Mouse (Mus musculus) hindbrain, embryonic 12.5 days (tissue): Measurements from ENCODE around the gene Aldh9a1. TPM values are rescaled to one million over a fixed set of nuclear protein-coding genes. Genes with fewer than 3 reads are reported as not detected.

Source experiments
- ATAC-seq: fragments of 200-750 bp; cut with Nextera tagmentation; 2 replicates; pipeline ENCODE4 v1.8.0; 2017; ENCODE audit warnings: moderate TSS enrichment; ENCODE audit not compliant: low FRiP score
- H3K27ac ChIP-seq: fragments of 300-500 bp; sonication (generic); 2 replicates; pipeline ENCODE4 v1.5.1; 2016; ENCODE audit warnings: mild to moderate bottlenecking
- H3K27me3 ChIP-seq: fragments of 300-500 bp; sonication (generic); 2 replicates; pipeline ENCODE4 v1.6.1; 2016; ENCODE audit warnings: mild to moderate bottlenecking
- H3K36me3 ChIP-seq: fragments of 300-500 bp; sonication (generic); 2 replicates; pipeline ENCODE4 v1.6.1; 2016; ENCODE audit warnings: mild to moderate bottlenecking
- H3K4me1 ChIP-seq: fragments of 300-500 bp; sonication (generic); 2 replicates; pipeline ENCODE4 v1.6.1; 2016
- H3K4me2 ChIP-seq: fragments of 300-500 bp; sonication (generic); replicated peaks from 2 replicates; pipeline ENCODE4 v1.6.1; 2016; ENCODE audit warnings: mild to moderate bottlenecking
- H3K4me3 ChIP-seq: fragments of 300-500 bp; sonication (generic); 2 replicates; pipeline ENCODE4 v1.5.1; 2016; ENCODE audit warnings: mild to moderate bottlenecking
- H3K9ac ChIP-seq: fragments of 300-500 bp; sonication (generic); 2 replicates; pipeline ENCODE4 v1.6.1; 2016; ENCODE audit warnings: mild to moderate bottlenecking, moderate library complexity
- H3K9me3 ChIP-seq: fragments of 300-500 bp; sonication (generic); replicated peaks from 2 replicates; pipeline ENCODE4 v1.6.1; 2016; ENCODE audit warnings: mild to moderate bottlenecking
- WGBS: fragments of 180-500 bp; shearing (Covaris S2); methylation state at CpG from one replicate; pipeline ENCODE4 v1.1.7; 2016; 5-methylcytosine and 5-hydroxymethylcytosine counted together
- microRNA-seq: library from miRNA; unstranded; fragments of <30 nt; microRNA quantifications from one replicate; pipeline ENCODE4, GENCODE M21; 2017
- polyA plus RNA-seq: library from polyadenylated mRNA; unstranded; fragments of >200 nt; fragmentation: Nextera tagmentation; extraction: Ambion mirVana; gene quantifications from 2 replicates; pipeline ENCODE4 v1.2.1, GENCODE M21; 2016

Aldh9a1 gene
- polyA plus RNA-seq, 1 experiment from 2014 or later: 39.3 TPM

DNA sequence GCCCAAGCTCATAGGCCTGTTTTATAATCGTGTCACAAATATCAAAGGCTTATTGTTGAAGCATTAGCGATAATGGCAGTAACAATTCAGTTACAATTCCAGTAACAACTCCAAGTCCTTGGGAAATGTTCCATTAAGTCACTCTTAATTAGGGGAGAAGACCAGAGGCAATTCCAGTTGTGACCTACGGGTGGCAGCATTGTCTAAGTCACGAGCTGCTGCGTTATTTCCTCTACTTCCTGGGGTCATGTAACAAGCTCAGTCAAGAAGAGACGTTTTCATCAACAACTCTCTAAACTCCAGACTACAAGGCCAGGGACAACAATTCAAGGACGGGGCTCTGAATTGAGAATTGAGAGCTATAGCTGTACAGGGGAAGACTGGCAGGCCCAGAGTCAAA is 65.1 kb downstream of the Aldh9a1 start:
- Histone ChIP-seq H3K27ac (no peak overlapping the region), H3K4me2 (no peak overlapping the region), H3K4me3 (no peak overlapping the region), H3K9me3 (no peaks in the 10 kb centered on the region), H3K9ac (no peak overlapping the region), H3K36me3 (no peaks in the 10 kb centered on the region), H3K4me1 (no peaks in the 10 kb centered on the region), H3K27me3 (no peaks in the 10 kb centered on the region)
- WGBS: 3% methylated on average over 7 of the region's 7 CpGs
- ATAC-seq: no peak

Small RNA genes lying within 50 kb of the gene (microRNA-seq; reads per million reads assigned to microRNA genes)
- gene Gm25911: 3.3 reads per million, percentile 5 among the genes with 10 or more reads in this experiment

Other genes with a start within 250 kb of the Aldh9a1 start
- gene Uck2, start 64.7 kb upstream of the Aldh9a1 start, polyA plus RNA-seq: 98.6 and 112 TPM in 2 replicates
- 75.1 and 76.4 TPM in 2 replicates for gene Tmco1, start 41.6 kb upstream of the Aldh9a1 start, polyA plus RNA-seq
- 52.0 and 59.7 TPM in 2 replicates for gene Mgst3, start 43.9 kb downstream of the Aldh9a1 start, polyA plus RNA-seq
- not detected in 2 replicates for gene Lrrc52, start 116.8 kb downstream of the Aldh9a1 start, polyA plus RNA-seq
- gene Rxrg, start 248.4 kb downstream of the Aldh9a1 start, polyA plus RNA-seq: 8.0 and 8.3 TPM in 2 replicates